Mouse (Mus musculus) kidney, embryonic 15.5 days (tissue): ENCODE measurements around the gene Ccdc113. TPM values are rescaled to one million over a fixed set of nuclear protein-coding genes. Genes with fewer than 3 reads are reported as not detected.

ENCODE experiments used
- polyA plus RNA-seq: library from polyadenylated mRNA; unstranded; fragments of >200 nt; fragmentation: Nextera tagmentation; extraction: Ambion mirVana; gene quantifications from 2 replicates; pipeline ENCODE4 v1.2.1, GENCODE M21; 2015

Gene Ccdc113
- polyA plus RNA-seq, 1 experiment from 2014 or later: 0.83 TPM

Other genes starting within 250 kb of the Ccdc113 start
- 0.44 and 0.81 TPM in 2 replicates for gene Cngb1, start 227.5 kb upstream of the Ccdc113 start, polyA plus RNA-seq
- gene Tepp, start 223.5 kb upstream of the Ccdc113 start, polyA plus RNA-seq: 0.33 TPM in 1 of 2 replicates, not detected in the other
- gene Zfp319, start 202.1 kb upstream of the Ccdc113 start, polyA plus RNA-seq: 8.6 and 9.6 TPM in 2 replicates
- 47.0 and 49.0 TPM in 2 replicates for gene Usb1, start 201.8 kb upstream of the Ccdc113 start, polyA plus RNA-seq
- 10.0 and 12.3 TPM in 2 replicates for gene Mmp15, start 181.8 kb upstream of the Ccdc113 start, polyA plus RNA-seq
- gene Cfap20, start 99.2 kb upstream of the Ccdc113 start, polyA plus RNA-seq: 138 and 139 TPM in 2 replicates
- gene Csnk2a2, start 44.0 kb upstream of the Ccdc113 start, polyA plus RNA-seq: 9.0 and 10.5 TPM in 2 replicates
- not detected in 2 replicates for gene Prss54, start 42.3 kb downstream of the Ccdc113 start, polyA plus RNA-seq
- 21.6 and 22.6 TPM in 2 replicates for gene Gins3, start 99.4 kb downstream of the Ccdc113 start, polyA plus RNA-seq
- gene Ndrg4, start 142.9 kb downstream of the Ccdc113 start, polyA plus RNA-seq: 16.0 and 18.8 TPM in 2 replicates
- gene Setd6, start 181.8 kb downstream of the Ccdc113 start, polyA plus RNA-seq: 19.7 and 19.9 TPM in 2 replicates